ENCODE assay signal across 8 mouse cellular contexts in genomic region chr7:134224421-134224740, GRCm38 (mm10). TPM values are rescaled to one million over a fixed set of nuclear protein-coding genes. Genes with fewer than 3 reads are reported as not detected.
DNase-seq lines count a peak whose midpoint lies in the region; ATAC-seq and TF ChIP-seq lines count a peak whose summit lies in the region.

No protein-coding gene starts in this region.

- no peak for DNase-seq in kidney, adult 11 months
- peak; percentile 29 for DNase-seq in MN1 (ENCODE audit: low spot score)
- no peak for DNase-seq in forebrain, postnatal 0 days
- DNase-seq in left cerebral cortex, postnatal 14 days (ENCODE audit: low spot score in 2 of 2), result no peak
- no peak for DNase-seq in gastrocnemius, adult 18-20 months (ENCODE audit: low spot score)

- no peaks in the 10 kb centered on the region for H3K36me3 ChIP-seq in kidney, embryonic 14.5 days (ENCODE audit: control insufficient read depth, insufficient read depth, low read length)
- H3K36me3 ChIP-seq in forebrain, postnatal 0 days (ENCODE audit: insufficient read depth), result no peaks in the 10 kb centered on the region
- H3K36me3 ChIP-seq in liver, embryonic 12.5 days, result no peaks in the 10 kb centered on the region
- no peaks in the 10 kb centered on the region for H3K36me3 ChIP-seq in stomach, embryonic 16.5 days (ENCODE audit: control insufficient read depth, insufficient read depth, low read length)

- no peaks in the 10 kb centered on the region for H3K27me3 ChIP-seq in kidney, embryonic 14.5 days (ENCODE audit: control insufficient read depth, insufficient read depth, low read length)
- H3K27me3 ChIP-seq in forebrain, postnatal 0 days (ENCODE audit: insufficient read depth, low read length), result no peaks in the 10 kb centered on the region
- peaks cover 33% of the 10 kb centered on the region for H3K27me3 ChIP-seq in liver, embryonic 12.5 days (replicated peaks)
- H3K27me3 ChIP-seq in stomach, embryonic 16.5 days (ENCODE audit: control insufficient read depth, insufficient read depth, low read length), result peaks cover 19% of the 10 kb centered on the region; the same call in 1 of the 2 replicates

- H3K4me1 ChIP-seq in kidney, embryonic 14.5 days (ENCODE audit: control insufficient read depth, insufficient read depth, low read length), result peaks cover 17% of the 10 kb centered on the region; the same call in 1 of the 2 replicates
- peaks cover 6% of the 10 kb centered on the region; the same call in 1 of the 2 replicates for H3K4me1 ChIP-seq in forebrain, postnatal 0 days (ENCODE audit: insufficient read depth)
- H3K4me1 ChIP-seq in liver, embryonic 12.5 days, result no peaks in the 10 kb centered on the region
- 0 out of 2 replicates have a peak, but pooled peaks cover 5% of the 10 kb centered on the region for H3K4me1 ChIP-seq in stomach, embryonic 16.5 days (ENCODE audit: control insufficient read depth, insufficient read depth, low read length)

- H3K27ac ChIP-seq in kidney, embryonic 14.5 days (ENCODE audit: low read depth, low read length), result no peak overlapping the region; the same call in 1 of the 2 replicates
- no peak overlapping the region; the same call in 1 of the 2 replicates for H3K27ac ChIP-seq in forebrain, postnatal 0 days (ENCODE audit: low read depth, low read length)
- peak overlapping the region; percentile 67 for H3K27ac ChIP-seq in liver, embryonic 12.5 days
- peak overlapping the region; percentile 54; the same call in 1 of the 2 replicates for H3K27ac ChIP-seq in stomach, embryonic 16.5 days (ENCODE audit: low read length)

- H3K9ac ChIP-seq in kidney, embryonic 14.5 days (ENCODE audit: low read depth, low read length), result peak overlapping the region; percentile 69
- H3K9ac ChIP-seq in forebrain, postnatal 0 days, result peak overlapping the region; percentile 54
- H3K9ac ChIP-seq in liver, embryonic 12.5 days, result peak overlapping the region; percentile 50
- H3K9ac ChIP-seq in stomach, embryonic 16.5 days (ENCODE audit: low read length), result peak overlapping the region; percentile 73

- TF ChIP-seq CTCF in forebrain, postnatal 0 days (IDR thresholded peaks at IDR 0.05; ENCODE audit: low read depth), result peak; percentile 15

- no peaks in the 10 kb centered on the region for H3K9me3 ChIP-seq in kidney, embryonic 14.5 days (ENCODE audit: control insufficient read depth, low read length)
- no peaks in the 10 kb centered on the region for H3K9me3 ChIP-seq in forebrain, postnatal 0 days (ENCODE audit: low read length)
- H3K9me3 ChIP-seq in liver, embryonic 12.5 days (replicated peaks), result no peaks in the 10 kb centered on the region
- H3K9me3 ChIP-seq in stomach, embryonic 16.5 days (replicated peaks; ENCODE audit: control insufficient read depth, low read length), result no peaks in the 10 kb centered on the region

- peak overlapping the region; percentile 71 for H3K4me3 ChIP-seq in kidney, embryonic 14.5 days (ENCODE audit: low read length)
- peak overlapping the region; percentile 62 for H3K4me3 ChIP-seq in forebrain, postnatal 0 days (ENCODE audit: low read depth, low read length)
- H3K4me3 ChIP-seq in liver, embryonic 12.5 days, result peak overlapping the region; percentile 53
- H3K4me3 ChIP-seq in stomach, embryonic 16.5 days (replicated peaks; ENCODE audit: low read length), result peak overlapping the region; percentile 59

- 0% methylated on average over 13 of the region's 14 CpGs for WGBS in kidney, embryonic 14.5 days
- 1% methylated on average over 14 of the region's 14 CpGs for WGBS in forebrain, postnatal 0 days
- under 1% methylated on average over 14 of the region's 14 CpGs for WGBS in liver, embryonic 12.5 days (ENCODE audit: insufficient replicate concordance)
- 1% methylated on average over 14 of the region's 14 CpGs for WGBS in stomach, embryonic 16.5 days

- peak; percentile 48; the same call in 1 of the 2 replicates for ATAC-seq in kidney, embryonic 14.5 days (ENCODE audit: low FRiP score, low TSS enrichment)
- ATAC-seq in forebrain, postnatal 0 days, result peak; percentile 8; the same call in 1 of the 2 replicates
- ATAC-seq in liver, embryonic 12.5 days, result 0 out of 2 replicates have a peak, but pooled peaks have one; percentile 32
- no peak for ATAC-seq in stomach, embryonic 16.5 days (ENCODE audit: insufficient read depth, low FRiP score)

- H3K4me2 ChIP-seq in kidney, embryonic 14.5 days (replicated peaks; ENCODE audit: low read depth, low read length), result peak overlapping the region; percentile 98
- H3K4me2 ChIP-seq in forebrain, postnatal 0 days (ENCODE audit: low read depth), result peak overlapping the region; percentile 98
- peak overlapping the region; percentile 60 for H3K4me2 ChIP-seq in liver, embryonic 12.5 days
- peak overlapping the region; percentile 86 for H3K4me2 ChIP-seq in stomach, embryonic 16.5 days (ENCODE audit: low read depth, low read length)

- intact Hi-C loops in left cerebral cortex, postnatal 14 days (cut with DNase I), result loop anchor here (5.0 to 10.0 kb wide), 3 partner anchors 123 to 267 kb away; no protein-coding TSS in a partner anchor

RNA-seq across cellular contexts. Expression of gene Adam12, which starts 7.6 kb away (rescaled TPM):
- polyA plus RNA-seq in kidney, embryonic 14.5 days (2014; fragmentation: Nextera tagmentation; extraction: Ambion mirVana), result 3.7 and 7.0 TPM in 2 replicates
- 13.3 and 14.2 TPM in 2 replicates for total RNA-seq in forebrain, postnatal 0 days (2014; rRNA removed)
- 1.9 and 2.1 TPM in 2 replicates for polyA plus RNA-seq in forebrain, postnatal 0 days (2015; fragmentation: Nextera tagmentation; extraction: Ambion mirVana)
- 6.4 and 6.5 TPM in 2 replicates for polyA plus RNA-seq in liver, embryonic 12.5 days (2016; fragmentation: Nextera tagmentation; extraction: Ambion mirVana)
- polyA plus RNA-seq in stomach, embryonic 16.5 days (2015; fragmentation: Nextera tagmentation; extraction: Ambion mirVana), result 3.6 and 4.4 TPM in 2 replicates
- 1 to 10 TPM; 6.5 to 8.0 TPM for total RNA-seq in left cerebral cortex, postnatal 14 days (2021)
- total RNA-seq in gastrocnemius, adult 18-20 months (2021), result under 1 TPM; 0.31 to 0.32 TPM

Comparison
In these comparisons a context has a peak if more than half of its experiments do, and no peak if none do; other contexts are left out.
1. H3K27ac ChIP-seq: peak in liver, embryonic 12.5 days (single experiment) and stomach, embryonic 16.5 days (single experiment); none in kidney, embryonic 14.5 days (single experiment) and forebrain, postnatal 0 days (single experiment).
2. Peak in every context shown above with its lines, with median percentiles within 50 percentile points of each other: H3K4me2 ChIP-seq, H3K4me3 ChIP-seq and H3K9ac ChIP-seq.